Mouse (Mus musculus): ENCODE results near the gene Fcrla. TPM values are rescaled to one million over a fixed set of nuclear protein-coding genes. Genes with fewer than 3 reads are reported as not detected.
A peak's percentile ranks its signal among the peaks of the same experiment; 100 is the strongest.

Gene Fcrla
- polyA plus RNA-seq, 1 experiment = 8.7 TPM

DNA sequence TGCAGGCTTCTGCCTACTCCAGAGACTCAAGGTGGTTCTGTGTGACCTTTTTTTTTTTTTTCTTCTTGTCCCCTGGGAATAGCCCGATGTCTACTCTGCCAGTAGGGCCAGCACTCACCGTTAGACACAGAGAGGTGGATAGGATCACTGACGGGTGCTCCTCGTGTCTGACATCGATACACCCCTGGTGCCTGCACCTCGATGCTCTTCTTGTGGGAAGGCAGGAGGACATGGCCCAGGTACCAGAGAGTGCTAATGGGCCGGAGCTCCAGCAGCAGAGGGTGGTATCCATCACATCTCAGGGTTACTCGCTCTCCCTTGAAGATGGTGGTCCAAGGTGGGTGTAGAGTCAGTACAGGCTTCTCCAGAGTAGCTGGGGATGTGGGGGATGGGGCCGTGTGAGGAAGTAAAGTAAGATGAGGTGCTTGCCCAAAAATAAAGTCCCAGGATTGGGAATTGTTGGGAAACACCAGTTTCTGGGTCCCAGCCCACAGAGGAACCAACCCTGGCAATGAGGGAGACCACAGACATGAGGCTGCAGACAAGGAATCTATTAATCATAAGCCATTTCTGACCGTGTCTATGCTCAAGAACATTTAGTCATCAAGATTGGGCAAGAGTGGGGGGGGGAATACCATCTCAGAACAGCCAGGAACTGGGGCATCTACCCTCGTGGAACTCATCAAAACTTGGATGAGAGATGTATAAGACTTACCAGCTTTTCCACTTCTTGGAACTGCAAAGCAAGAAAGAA, 15.3 kb downstream of the Fcrla start:
- no peak for DNase-seq
- WGBS = 75% methylated on average over 11 of the region's 11 CpGs
- no peak for TF ChIP-seq POLR2A (IDR thresholded peaks at IDR 0.05; ENCODE audit: borderline replicate concordance, extremely low read depth, low read depth, low read length)
- TF ChIP-seq CTCF (IDR thresholded peaks at IDR 0.05; ENCODE audit: insufficient read depth, low read length) = no peak
- Histone ChIP-seq H3K4me3 (replicated peaks; ENCODE audit: extremely low read depth, low read depth, low read length) (no peak overlapping the region), H3K4me1 (ENCODE audit: control insufficient read depth, insufficient read depth, low read length) (peaks cover 3% of the 10 kb centered on the region; the same call in 1 of the 2 replicates)

DNA sequence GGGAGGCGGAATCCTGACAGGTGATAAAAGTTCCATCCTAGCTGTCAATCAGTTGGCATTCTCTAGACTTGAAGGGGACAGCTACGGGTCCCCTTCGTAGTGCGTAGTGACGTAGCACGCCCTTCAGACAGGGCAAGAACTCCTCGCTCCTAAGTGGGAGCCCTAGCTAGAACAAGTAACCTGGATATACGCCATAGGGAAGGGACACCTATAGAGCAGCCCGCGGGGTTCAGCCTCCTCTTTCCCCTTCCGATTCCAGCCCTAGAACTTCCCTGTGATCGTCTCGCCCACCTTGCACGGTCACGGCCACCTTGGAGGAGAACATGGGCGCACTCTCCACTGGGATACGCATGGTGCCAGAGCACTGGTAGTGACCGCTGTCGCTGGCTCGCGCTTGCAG, 19.0 kb downstream of the Fcrla start:
- no peak for DNase-seq
- H3K4me3 ChIP-seq (replicated peaks; ENCODE audit: extremely low read depth, low read depth, low read length) = no peak overlapping the region
- peaks cover 3% of the 10 kb centered on the region; the same call in 1 of the 2 replicates for H3K4me1 ChIP-seq (ENCODE audit: control insufficient read depth, insufficient read depth, low read length)
- TF ChIP-seq CTCF (IDR thresholded peaks at IDR 0.05; ENCODE audit: insufficient read depth, low read length) = no peak
- TF ChIP-seq POLR2A (IDR thresholded peaks at IDR 0.05; ENCODE audit: borderline replicate concordance, extremely low read depth, low read depth, low read length) = no peak
- 7% methylated on average over 21 of the region's 21 CpGs for WGBS

DNA sequence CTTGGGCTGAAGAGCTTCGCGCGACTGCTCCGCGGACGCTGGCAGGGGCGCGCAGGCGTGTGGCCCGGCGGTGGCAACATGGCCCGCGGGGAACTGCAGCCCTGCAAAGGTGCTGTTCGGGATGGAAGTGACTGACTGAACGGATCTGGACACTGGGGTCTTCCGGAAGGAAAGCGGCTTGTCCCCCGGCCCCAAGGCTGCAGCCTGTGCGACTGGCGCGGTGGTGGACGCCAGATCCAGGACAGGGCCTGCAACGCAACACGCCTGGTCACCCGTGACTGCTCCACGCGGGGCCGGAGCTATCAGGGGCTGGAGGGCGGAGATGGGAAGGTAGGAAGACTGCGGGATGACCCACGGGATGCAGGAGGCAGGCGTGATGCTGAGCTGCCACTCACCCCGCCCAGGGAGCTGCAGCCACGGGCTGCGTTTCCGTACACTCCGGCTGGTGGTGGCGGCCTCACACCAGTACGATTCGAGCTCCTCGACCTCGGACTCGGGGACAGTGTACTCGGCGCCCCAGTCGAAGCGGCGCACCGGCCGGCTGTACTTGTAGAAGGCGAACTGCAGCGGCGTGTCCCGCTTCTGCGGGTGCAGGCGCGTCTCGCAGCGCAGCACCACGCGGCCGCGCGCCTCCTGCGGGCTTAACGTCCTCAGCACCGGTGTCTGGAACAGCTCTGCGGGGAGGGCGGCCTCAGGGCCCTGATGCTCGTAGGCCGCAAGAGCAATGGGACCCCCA, 19.8 kb downstream of the Fcrla start:
- no peak for DNase-seq
- Histone ChIP-seq H3K4me3 (replicated peaks; ENCODE audit: extremely low read depth, low read depth, low read length) (peak overlapping the region; percentile 46), H3K4me1 (ENCODE audit: control insufficient read depth, insufficient read depth, low read length) (peaks cover 3% of the 10 kb centered on the region; the same call in 1 of the 2 replicates)
- WGBS = 2% methylated on average over 71 of the region's 71 CpGs
- TF ChIP-seq POLR2A (IDR thresholded peaks at IDR 0.05; ENCODE audit: borderline replicate concordance, extremely low read depth, low read depth, low read length) = no peak
- TF ChIP-seq CTCF (IDR thresholded peaks at IDR 0.05; ENCODE audit: insufficient read depth, low read length) = no peak

DNA sequence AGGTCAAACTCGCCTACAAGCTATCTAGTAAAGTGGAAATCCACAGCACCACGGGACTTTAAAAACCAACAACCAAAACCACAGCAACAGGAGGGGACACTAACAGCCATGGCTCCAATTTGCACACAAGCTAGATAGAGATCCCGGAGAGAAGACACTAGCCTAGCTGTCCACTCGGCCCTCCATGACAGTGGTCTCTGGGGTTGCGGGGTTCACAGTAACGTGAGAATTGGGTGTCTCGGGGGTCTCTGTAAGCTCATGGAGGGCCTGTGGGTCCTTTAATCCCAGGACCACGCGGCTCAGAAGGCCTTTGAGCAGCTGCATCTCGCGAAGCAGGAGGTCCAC, 20.3 kb downstream of the Fcrla start:
- Histone ChIP-seq H3K4me1 (ENCODE audit: control insufficient read depth, insufficient read depth, low read length) (peaks cover 3% of the 10 kb centered on the region; the same call in 1 of the 2 replicates), H3K4me3 (replicated peaks; ENCODE audit: extremely low read depth, low read depth, low read length) (no peak overlapping the region)
- no peak for DNase-seq
- TF ChIP-seq POLR2A (IDR thresholded peaks at IDR 0.05; ENCODE audit: borderline replicate concordance, extremely low read depth, low read depth, low read length) (no peak), CTCF (IDR thresholded peaks at IDR 0.05; ENCODE audit: insufficient read depth, low read length) (no peak)
- 29% methylated on average over 11 of the region's 11 CpGs for WGBS

DNA sequence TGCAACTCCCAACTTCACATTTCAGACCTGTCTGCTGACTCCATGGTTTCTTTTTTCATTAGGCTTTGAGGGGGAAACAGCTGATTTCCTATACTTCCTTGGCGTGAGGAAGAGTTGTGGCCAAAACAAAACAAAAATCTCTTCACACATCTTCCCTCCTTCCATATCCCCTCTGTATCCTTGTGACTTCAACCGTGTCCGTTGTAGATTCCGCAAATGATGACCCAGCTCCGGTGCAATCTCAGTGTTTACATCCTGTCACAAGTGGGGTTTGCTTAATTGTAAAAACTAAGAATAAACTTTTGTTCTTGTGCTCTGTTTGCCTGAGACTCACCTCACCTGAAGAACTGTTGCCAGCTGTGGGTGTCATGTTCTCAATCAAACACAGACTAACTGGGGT, 23.9 kb downstream of the Fcrla start:
- WGBS = 26% methylated on average over 5 of the region's 5 CpGs
- no peak for DNase-seq
- TF ChIP-seq CTCF (IDR thresholded peaks at IDR 0.05; ENCODE audit: insufficient read depth, low read length) = no peak
- no peak for TF ChIP-seq POLR2A (IDR thresholded peaks at IDR 0.05; ENCODE audit: borderline replicate concordance, extremely low read depth, low read depth, low read length)
- Histone ChIP-seq H3K4me3 (replicated peaks; ENCODE audit: extremely low read depth, low read depth, low read length) (no peak overlapping the region), H3K4me1 (ENCODE audit: control insufficient read depth, insufficient read depth, low read length) (peaks cover 6% of the 10 kb centered on the region; the same call in 1 of the 2 replicates)

DNA sequence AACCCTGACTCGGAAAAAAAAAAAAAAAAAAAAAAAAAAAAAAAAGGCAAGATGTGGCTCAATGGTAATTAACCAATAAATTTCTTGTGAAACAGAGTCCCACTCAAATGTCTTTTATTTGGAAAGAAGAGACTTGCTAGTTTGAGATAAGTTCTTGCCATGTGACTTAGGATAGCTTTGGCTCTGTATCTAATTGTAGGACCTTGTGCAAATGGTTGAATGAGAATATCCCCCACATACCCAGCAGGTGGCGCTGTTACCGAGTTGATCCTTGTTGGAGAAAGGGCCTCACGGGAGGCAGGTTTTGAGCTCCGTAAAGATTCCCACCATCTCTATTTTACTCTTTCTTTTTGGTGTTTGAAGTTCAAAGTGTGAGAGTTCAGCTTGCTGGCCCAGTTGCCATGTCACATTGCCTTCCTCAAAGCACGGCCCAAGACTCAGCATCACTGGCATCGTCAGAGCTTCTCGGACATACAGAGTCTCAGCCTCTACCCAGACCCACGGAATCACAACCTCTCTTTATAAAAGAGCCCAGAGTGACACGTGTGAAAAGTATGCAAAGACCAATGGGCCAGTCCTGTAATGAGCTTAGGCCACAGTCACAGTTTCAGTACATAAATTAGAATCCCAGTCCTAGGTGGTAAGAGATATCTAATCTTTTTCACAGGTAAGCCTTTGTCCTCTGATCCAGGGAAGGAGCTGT, 25.7 kb downstream of the Fcrla start:
- Histone ChIP-seq H3K4me1 (ENCODE audit: control insufficient read depth, insufficient read depth, low read length) (0 out of 2 replicates have a peak, but pooled peaks cover 3% of the 10 kb centered on the region), H3K4me3 (replicated peaks; ENCODE audit: extremely low read depth, low read depth, low read length) (no peak overlapping the region)
- WGBS = 32% methylated on average over 10 of the region's 10 CpGs
- DNase-seq = peak; percentile 77
- peak; percentile 77 for TF ChIP-seq CTCF (IDR thresholded peaks at IDR 0.05; ENCODE audit: insufficient read depth, low read length)
- TF ChIP-seq POLR2A (IDR thresholded peaks at IDR 0.05; ENCODE audit: borderline replicate concordance, extremely low read depth, low read depth, low read length) = no peak

DNA sequence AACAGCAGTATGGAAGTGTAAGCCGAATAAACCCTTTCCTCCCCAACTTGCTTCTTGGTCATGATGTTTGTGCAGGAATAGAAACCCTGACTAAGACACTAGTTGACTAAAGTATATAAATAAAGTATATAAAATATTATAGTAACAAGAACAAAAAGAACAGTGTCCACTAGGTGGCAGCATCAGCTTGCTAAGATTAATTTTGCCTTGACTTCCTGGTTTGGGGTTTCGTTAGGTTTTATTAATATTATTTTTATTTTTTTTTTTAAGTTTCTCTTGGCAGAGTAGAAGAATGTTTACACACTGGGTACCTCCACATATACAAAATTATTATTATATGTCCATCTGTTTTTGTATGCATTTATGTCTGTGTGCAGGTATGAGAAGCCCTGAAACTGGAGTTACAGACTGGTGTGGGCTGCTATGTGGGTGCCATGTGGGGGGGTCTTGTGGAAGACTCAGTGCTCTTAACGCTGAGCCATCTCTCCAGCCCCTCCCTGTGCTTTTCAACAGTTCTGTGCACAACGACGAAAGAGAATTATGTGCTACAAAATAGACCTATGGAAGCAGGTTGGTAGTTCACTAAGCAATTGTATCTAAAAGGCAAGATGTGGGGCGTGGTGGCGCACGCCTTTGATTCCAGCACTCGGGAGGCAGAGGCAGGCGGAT, 26.4 kb downstream of the Fcrla start:
- DNase-seq = peak; percentile 27
- H3K4me3 ChIP-seq (replicated peaks; ENCODE audit: extremely low read depth, low read depth, low read length) = no peak overlapping the region
- WGBS = 23% methylated on average over 10 of the region's 10 CpGs
- H3K4me1 ChIP-seq (ENCODE audit: control insufficient read depth, insufficient read depth, low read length) = 0 out of 2 replicates have a peak, but pooled peaks cover 3% of the 10 kb centered on the region
- peak; percentile 24; the same call in 1 of the 2 replicates for TF ChIP-seq CTCF (IDR thresholded peaks at IDR 0.05; ENCODE audit: insufficient read depth, low read length)
- TF ChIP-seq POLR2A (IDR thresholded peaks at IDR 0.05; ENCODE audit: borderline replicate concordance, extremely low read depth, low read depth, low read length) = no peak

DNA sequence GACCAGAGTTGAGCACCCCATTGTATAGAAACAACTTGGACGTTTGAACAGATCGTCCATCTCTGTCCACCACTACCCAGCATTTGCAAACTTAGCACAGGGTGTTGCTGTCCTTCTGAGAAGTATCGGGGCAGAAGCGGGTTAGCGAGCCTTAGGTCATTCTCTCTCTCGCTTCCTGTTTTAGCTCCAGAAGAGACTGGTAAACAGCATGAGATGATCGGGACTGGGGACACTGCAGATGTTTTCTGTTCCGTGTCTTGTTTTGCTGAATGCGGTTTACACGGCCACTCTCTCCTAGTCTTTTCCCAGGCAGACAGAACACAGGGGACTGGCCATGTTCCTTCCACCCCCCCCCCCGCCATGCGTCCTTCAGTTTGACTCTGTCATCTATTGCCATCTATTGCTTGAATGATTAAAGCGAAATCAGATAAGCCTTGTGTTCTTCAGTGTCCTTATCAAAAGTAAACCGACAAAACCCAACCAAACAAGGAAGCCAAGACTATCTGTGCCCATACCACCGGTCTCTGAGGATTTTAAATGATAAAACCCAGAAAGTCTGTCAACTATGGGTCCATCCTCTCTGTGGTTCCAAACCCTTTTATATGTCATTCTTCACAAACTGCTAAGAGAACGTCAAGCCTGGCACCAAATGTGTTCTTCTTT, 28.8 kb downstream of the Fcrla start:
- 36% methylated on average over 16 of the region's 16 CpGs for WGBS
- DNase-seq = no peak
- Histone ChIP-seq H3K4me3 (replicated peaks; ENCODE audit: extremely low read depth, low read depth, low read length) (no peak overlapping the region), H3K4me1 (ENCODE audit: control insufficient read depth, insufficient read depth, low read length) (0 out of 2 replicates have a peak, but pooled peaks cover 3% of the 10 kb centered on the region)
- TF ChIP-seq POLR2A (IDR thresholded peaks at IDR 0.05; ENCODE audit: borderline replicate concordance, extremely low read depth, low read depth, low read length) (no peak), CTCF (IDR thresholded peaks at IDR 0.05; ENCODE audit: insufficient read depth, low read length) (no peak)
